Mouse (Mus musculus): ENCODE results near the gene Rbfox3.

Gene Rbfox3

GRCm38 (mm10) chr11:118906131-118906823, 5.1 kb downstream of the Rbfox3 start:
- DNase-seq (ENCODE audit: low read depth, low spot score): no peak

DNA sequence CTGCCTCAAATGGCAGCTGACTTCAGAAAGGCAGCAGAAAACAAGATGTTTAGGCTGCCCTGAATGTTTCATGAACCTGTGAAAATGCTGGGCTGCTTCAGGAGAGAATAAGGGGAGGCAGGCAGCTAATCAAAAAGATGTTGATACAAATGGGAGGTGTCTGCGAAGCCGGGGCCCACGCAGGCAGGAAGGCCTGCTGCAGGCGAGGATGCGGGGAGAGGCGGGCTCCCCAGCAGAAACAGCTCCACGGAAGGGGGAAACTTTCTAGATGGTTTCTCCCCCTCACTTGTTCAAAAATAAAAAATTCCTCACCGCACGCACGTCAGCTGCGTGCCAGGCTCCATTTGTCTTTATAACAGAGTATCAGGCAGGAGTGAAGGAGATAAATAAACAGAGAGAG, 5.7 kb downstream of the Rbfox3 start:
- DNase-seq (ENCODE audit: low read depth, low spot score): no peak

GRCm38 (mm10) chr11:118904253-118904652, 7.1 kb downstream of the Rbfox3 start:
- no peak for DNase-seq (ENCODE audit: low read depth, low spot score)

- DNase-seq (ENCODE audit: low read depth, low spot score): no peak
Measured at GRCm38 (mm10) chr11:118899771-118900545, 11.4 kb downstream of the Rbfox3 start.

- no peak for DNase-seq (ENCODE audit: low read depth, low spot score)
Measured at GRCm38 (mm10) chr11:118898643-118899042, 12.8 kb downstream of the Rbfox3 start.

GRCm38 (mm10) chr11:118898156-118898555, 13.2 kb downstream of the Rbfox3 start:
- DNase-seq (ENCODE audit: low read depth, low spot score): no peak

DNA sequence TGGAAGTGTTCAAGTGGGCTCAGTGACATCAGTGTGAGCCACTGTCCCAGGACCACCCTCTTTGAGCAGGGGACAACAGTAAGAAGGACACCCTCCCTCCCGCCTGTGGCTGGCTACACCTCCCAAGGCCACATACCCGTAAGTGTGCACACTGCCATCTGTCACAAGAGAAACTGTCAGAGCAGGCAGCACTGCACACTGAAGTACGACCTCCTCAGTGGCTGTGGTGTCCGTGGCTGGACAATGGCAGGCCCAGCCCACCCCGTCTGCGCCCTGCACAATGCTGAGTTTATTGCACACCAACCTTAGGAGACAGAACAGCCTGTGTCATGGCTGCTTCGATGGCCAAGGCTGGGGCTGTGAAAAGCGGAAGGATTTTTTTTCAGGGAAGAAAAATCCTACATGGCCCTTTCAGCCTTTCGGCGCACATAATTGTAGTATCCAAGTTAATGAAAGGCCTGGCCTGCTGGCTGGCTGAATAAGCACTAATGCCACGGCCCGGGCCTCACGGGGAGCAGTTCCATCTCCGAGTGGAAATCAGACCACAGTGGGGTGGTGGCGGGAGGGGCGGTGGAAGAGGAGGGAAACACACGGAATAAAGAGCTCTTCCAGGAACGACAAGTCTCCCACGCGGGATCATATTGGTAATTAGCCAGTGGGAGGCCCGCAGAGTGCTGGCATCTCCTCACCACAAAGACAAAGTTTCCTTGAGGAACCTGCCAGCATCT, 14.1 kb downstream of the Rbfox3 start:
- DNase-seq (ENCODE audit: low read depth, low spot score): no peak

DNA sequence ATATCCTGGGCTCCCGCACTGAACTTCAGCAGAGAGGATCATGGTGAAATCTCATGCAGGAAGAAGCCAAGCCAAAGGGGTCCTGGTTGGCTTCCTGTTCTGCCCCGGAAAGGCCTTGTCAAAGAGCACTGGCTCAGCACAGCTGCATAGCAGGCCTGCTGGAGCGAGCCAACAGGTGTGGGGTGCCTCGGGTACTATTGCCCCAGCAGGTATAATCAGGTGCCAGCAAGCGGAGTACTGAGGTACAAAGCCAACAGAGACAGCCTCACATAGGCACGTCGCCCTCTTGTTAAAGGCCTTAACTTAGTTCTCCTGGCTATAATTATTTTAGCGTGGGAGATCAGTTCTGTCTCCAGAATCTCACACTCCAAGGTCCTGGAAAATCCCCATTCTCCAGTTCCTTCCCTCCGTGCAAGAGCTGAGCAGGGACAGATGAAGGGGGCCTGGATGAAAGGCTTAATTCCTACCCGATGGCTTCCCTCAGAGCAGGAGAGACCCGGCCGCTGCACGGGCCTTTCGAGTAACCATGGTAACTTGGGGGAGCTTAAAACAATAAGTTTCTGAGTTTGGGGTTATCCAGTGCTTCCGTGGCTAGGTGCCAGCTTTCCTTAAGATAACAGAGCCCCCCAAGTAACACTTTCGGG, 15.2 kb downstream of the Rbfox3 start:
- no peak for DNase-seq (ENCODE audit: low read depth, low spot score)

GRCm38 (mm10) chr11:118894835-118895234, 16.6 kb downstream of the Rbfox3 start:
- no peak for DNase-seq (ENCODE audit: low read depth, low spot score)

GRCm38 (mm10) chr11:118894196-118894595, 17.2 kb downstream of the Rbfox3 start:
- no peak for DNase-seq (ENCODE audit: low read depth, low spot score)

GRCm38 (mm10) chr11:118892876-118893275, 18.5 kb downstream of the Rbfox3 start:
- DNase-seq (ENCODE audit: low read depth, low spot score): no peak

GRCm38 (mm10) chr11:118891516-118891915, 19.9 kb downstream of the Rbfox3 start:
- no peak for DNase-seq (ENCODE audit: low read depth, low spot score)

DNA sequence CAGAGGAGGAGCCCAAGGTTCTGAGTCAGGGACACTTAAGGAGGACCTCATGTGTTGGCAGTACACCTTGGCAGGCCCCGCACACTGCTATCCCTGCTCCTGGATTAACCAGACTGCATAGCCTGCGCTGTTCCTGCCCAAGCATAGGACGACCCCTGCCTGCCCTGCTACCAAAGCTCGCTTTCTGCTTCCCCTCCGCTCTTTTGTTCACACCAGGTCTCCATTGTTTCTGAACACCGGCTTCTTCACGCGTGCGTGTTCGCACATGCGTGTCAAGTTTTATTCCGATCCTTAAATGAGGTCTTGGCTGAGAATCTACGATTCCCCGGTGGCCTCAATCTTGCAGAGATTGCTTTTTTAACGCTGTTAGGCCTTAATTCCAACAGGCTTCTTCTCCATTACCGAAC, 20.4 kb downstream of the Rbfox3 start:
- DNase-seq (ENCODE audit: low read depth, low spot score): no peak

DNA sequence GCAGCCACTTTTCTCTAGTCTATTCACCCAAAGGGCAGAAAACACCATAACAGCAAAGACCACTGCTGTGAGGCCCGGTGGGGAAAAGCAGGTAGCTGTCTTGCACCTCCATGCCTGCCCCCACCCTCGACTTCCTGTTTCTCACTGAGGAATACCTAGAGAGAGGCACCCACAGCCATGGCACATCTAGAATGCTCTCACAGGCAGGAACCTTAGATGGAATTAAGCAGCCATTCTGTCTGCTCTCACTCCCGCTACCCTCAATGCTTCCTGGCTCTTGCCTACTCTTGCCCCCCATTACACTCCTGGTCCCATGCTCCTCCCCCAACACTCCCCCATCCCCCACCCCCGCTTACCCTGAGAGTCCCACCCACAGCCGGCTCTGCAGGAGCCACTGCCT, 20.9 kb downstream of the Rbfox3 start:
- no peak for DNase-seq (ENCODE audit: low read depth, low spot score)

DNA sequence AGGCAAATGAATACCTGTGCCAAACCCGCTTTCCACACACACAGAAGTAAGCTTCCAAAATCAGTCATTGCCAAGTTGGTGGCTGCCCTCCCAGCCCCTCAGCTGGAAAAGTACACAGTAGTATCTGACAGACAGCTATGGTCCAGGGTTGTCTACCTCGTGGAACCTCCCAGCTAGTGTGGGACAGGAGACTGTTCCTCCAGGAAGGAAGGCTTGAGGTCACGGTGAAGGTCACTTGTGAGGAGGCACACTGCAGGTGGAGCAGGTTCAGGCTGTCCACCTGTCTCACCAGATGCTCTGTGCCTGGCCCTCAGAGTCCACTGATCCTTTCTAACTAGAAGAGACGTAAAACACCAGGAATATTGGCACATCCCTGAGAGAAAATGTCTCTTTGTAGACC, 21.9 kb downstream of the Rbfox3 start:
- DNase-seq (ENCODE audit: low read depth, low spot score): no peak

DNA sequence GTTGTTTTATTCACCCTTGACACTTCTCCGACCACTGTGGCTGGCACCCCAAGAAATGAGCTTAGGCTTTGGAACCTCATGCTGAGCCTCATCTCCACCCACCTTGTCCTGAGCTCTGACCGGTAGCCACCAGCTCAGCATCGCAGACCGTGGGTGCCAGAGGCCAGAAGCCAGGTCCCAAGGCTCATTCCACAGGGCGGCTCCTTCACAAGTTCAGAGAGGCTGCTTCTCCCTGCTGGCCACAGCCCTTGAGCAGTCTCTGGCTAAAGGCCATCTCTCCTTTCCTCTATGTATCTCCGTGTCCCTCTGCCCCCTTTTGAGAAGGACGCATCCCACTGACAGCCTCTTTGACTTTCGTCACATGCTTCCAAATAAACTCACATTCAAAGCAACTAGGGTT, 23.0 kb downstream of the Rbfox3 start:
- DNase-seq (ENCODE audit: low read depth, low spot score): no peak

GRCm38 (mm10) chr11:118887206-118887605, 24.2 kb downstream of the Rbfox3 start:
- no peak for DNase-seq (ENCODE audit: low read depth, low spot score)

DNA sequence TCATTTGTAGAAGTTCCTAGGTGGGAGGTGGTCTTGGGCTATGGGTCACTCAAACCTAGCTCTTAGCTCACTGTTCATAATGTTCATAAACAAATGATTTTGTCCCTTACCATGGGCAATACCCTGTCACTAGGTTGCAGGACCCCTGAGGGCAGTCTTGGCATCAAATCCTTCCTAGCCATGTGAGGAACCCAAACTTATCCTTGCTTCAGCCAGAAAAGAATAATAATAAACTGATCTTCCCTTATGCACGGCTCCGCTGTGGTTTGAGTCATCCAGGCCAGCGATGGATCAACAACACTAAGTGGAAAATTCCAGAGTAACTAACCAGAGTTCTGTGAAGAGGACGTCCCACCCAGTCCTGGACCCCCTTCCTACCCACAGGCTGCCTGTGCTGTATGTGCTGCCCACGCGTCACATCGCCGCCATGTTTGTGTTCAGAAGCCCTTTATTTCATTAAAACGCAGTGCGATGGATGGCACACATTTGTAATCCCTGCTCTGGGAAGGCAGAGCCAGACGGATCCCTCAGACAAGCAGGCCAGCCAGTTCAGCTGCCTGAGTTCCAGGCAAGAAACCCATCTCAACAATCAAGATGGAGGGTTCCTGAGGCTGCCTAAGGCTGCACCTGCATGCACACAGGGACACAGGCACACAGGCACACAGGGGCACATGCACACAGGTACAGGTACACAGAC, 25.0 kb downstream of the Rbfox3 start:
- DNase-seq (ENCODE audit: low read depth, low spot score): no peak

DNA sequence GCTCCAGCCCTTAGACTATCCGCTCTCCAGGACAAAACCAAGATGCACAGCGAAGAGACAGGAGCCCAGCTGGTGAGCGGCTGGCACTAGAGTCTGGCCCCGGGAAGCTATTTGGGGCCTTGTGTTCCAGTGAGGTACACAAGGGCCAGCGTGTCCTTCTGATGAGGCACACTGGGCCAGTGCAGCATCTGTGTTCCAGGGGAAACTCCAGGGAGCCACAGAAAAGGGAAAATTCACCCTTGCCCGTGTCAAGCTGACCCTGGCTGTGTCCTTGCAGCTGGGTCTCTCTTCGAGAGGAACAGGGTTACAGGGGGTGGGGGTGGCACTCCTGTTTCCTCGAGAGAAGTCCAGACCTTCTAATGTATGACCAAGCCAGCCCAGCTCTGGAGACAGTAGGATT, 25.8 kb downstream of the Rbfox3 start:
- no peak for DNase-seq (ENCODE audit: low read depth, low spot score)

DNA sequence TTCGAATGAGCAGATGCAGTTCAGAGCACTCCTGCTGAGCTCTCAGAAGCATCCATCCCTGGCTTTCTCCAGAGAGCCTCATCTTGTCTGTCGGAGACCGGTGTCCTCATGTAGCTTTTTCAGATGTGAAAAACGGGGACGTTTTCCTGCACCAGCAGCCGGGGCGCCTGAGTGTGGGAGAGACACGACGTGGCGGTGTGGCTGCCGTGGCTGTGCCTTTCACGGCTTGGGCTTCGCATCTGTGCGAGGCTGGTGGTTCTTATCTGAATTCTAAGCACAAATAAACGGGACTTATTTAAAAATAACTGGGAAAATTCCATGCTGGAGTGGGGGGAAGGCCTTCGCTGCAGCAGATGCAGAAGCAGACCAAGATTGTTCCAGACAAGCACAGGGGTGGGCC, 26.3 kb downstream of the Rbfox3 start:
- no peak for DNase-seq (ENCODE audit: low read depth, low spot score)

DNA sequence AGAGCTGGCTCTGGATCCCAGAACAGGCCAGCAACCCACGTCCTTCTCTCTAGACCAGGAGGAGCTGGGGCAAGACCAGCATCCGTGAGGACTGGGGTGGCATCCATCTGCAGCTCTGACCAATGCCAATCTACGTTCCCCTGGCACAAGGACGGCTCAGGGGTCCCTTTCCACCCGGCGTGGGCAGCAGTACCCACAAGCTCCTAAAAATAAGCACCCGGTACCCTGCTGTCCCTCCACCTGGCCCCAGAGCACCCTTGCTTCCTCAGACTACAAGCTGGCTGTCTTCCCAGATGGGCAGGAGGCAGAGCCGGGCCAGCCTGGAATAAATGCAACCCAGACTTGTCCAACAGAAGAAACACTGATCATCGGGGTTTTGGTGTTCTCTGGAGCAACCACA, 28.3 kb downstream of the Rbfox3 start:
- DNase-seq (ENCODE audit: low read depth, low spot score): no peak
